Mouse (Mus musculus) thymus, adult 2 months (tissue): ENCODE data around the gene Hapln1. TPM values are rescaled to one million over a fixed set of nuclear protein-coding genes. Genes with fewer than 3 reads are reported as not detected.
A peak's percentile ranks its signal among the peaks of the same experiment; 100 is the strongest.

Experiments
- DNase-seq: peaks from one replicate; pipeline ENCODE4 v3.0.0; 2021
- H3K27ac ChIP-seq: fragments of 200-500 bp; 2 replicates; pipeline ENCODE4 v1.5.1; 2012; ENCODE audit warnings: low read length, control low read depth; ENCODE audit not compliant: control insufficient read depth, insufficient read depth
- H3K27me3 ChIP-seq: fragments of 200-500 bp; 2 replicates; pipeline ENCODE4 v1.6.1; 2012; ENCODE audit warnings: mild to moderate bottlenecking, low read length, moderate library complexity, mixed read lengths; ENCODE audit not compliant: control insufficient read depth, insufficient read depth
- H3K36me3 ChIP-seq: fragments of 200-500 bp; 2 replicates; pipeline ENCODE4 v1.6.1; 2012; ENCODE audit warnings: mild to moderate bottlenecking, low read length, moderate library complexity; ENCODE audit not compliant: control insufficient read depth, insufficient read depth
- H3K4me1 ChIP-seq: fragments of 200-500 bp; replicated peaks from 2 replicates; pipeline ENCODE4 v1.6.1; 2012; ENCODE audit warnings: low read length; ENCODE audit not compliant: control insufficient read depth, insufficient read depth
- H3K4me3 ChIP-seq: fragments of 200-500 bp; 2 replicates; pipeline ENCODE4 v1.5.1; 2012; ENCODE audit warnings: mild to moderate bottlenecking, low read length, control low read depth, moderate library complexity; ENCODE audit not compliant: control insufficient read depth, insufficient read depth
- CTCF ChIP-seq: fragments of 200-500 bp; IDR thresholded peaks from 2 replicates; pipeline ENCODE4 v1.5.1; 2012; ENCODE audit warnings: mild to moderate bottlenecking, control low read depth, low read length, moderate library complexity, borderline replicate concordance; ENCODE audit not compliant: control insufficient read depth, poor library complexity, insufficient read depth; ENCODE audit errors: extremely low read depth
- POLR2A ChIP-seq: fragments of 200-500 bp; IDR thresholded peaks from 2 replicates; pipeline ENCODE4 v1.6.1; 2012; ENCODE audit warnings: mild to moderate bottlenecking, low read length, control low read depth, moderate library complexity; ENCODE audit not compliant: control insufficient read depth, poor library complexity, insufficient read depth; ENCODE audit errors: extremely low read depth
- WGBS: fragments of 180-500 bp; shearing (Covaris S2); methylation state at CpG from one replicate; pipeline ENCODE4 v1.1.7; 2018; 5-methylcytosine and 5-hydroxymethylcytosine counted together
- polyA plus RNA-seq: library from polyadenylated mRNA; depleted of rRNA; stranded (reverse); fragments of >200 nt; gene quantifications from 2 replicates; pipeline ENCODE4 v1.2.3, GENCODE M21; 2012; rRNA removed

Gene Hapln1
- polyA plus RNA-seq, 1 experiment = 0.05 TPM

- Histone ChIP-seq H3K36me3 (no peaks in the 10 kb centered on the region), H3K4me3 (no peak overlapping the region), H3K4me1 (no peaks in the 10 kb centered on the region), H3K27me3 (no peaks in the 10 kb centered on the region), H3K27ac (no peak overlapping the region)
- DNase-seq = peak; percentile 2
- 28% methylated on average over 4 of the region's 4 CpGs for WGBS
- TF ChIP-seq POLR2A (no peak), CTCF (no peak)
These were observed 94.6 kb downstream of the Hapln1 start for GRCm38 (mm10) chr13:89634137-89634683.

DNA sequence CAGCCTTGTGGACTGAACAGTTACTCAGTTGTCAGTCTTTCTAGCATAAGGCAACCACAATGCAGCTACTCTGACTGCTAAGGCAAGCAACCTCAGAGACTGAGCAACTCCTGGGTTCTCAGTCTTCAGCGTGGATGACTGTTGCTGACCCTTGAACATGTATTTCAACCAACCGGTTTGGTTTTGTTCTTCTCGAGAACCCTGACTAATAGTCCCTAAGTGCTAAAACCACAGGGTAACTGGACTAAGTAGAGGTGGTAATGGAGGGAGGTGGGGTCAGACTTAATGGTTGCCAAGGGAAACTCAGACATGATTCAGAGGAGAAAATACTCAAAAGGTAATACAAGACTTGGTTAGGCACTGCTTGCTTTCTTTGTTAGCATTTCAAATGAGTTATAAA lies 97.4 kb downstream of the Hapln1 start:
- WGBS = 87% methylated on average over 3 of the region's 3 CpGs
- no peaks in the 10 kb centered on the region for H3K4me1 ChIP-seq
- no peak overlapping the region for H3K4me3 ChIP-seq
- DNase-seq = no peak
- TF ChIP-seq CTCF = no peak
- TF ChIP-seq POLR2A = no peak
- no peak overlapping the region for H3K27ac ChIP-seq
- no peaks in the 10 kb centered on the region for H3K36me3 ChIP-seq
- H3K27me3 ChIP-seq = no peaks in the 10 kb centered on the region

DNA sequence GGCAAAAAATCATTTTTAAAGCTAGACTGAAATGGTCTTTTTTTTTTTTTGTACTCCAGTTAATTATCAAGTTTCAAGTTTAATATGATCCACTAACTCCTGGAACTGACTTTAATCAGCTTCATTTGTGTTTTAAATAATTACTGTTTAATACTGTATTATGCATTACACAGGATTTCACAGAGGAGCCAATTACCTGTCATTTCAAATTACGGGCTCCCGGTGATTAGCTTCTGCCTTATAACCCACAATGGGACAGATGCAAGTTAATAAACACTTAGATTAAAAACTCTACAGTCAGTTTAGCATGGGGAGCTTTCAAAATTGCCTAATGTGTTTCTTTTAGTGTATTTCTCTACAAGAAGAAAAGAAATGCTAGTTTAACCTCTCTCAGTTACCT lies 106.0 kb downstream of the Hapln1 start:
- Histone ChIP-seq H3K27ac (no peak overlapping the region), H3K36me3 (no peaks in the 10 kb centered on the region), H3K27me3 (no peaks in the 10 kb centered on the region), H3K4me3 (no peak overlapping the region), H3K4me1 (no peaks in the 10 kb centered on the region)
- 93% methylated on average over 2 of the region's 2 CpGs for WGBS
- DNase-seq = no peak
- no peak for TF ChIP-seq POLR2A

DNA sequence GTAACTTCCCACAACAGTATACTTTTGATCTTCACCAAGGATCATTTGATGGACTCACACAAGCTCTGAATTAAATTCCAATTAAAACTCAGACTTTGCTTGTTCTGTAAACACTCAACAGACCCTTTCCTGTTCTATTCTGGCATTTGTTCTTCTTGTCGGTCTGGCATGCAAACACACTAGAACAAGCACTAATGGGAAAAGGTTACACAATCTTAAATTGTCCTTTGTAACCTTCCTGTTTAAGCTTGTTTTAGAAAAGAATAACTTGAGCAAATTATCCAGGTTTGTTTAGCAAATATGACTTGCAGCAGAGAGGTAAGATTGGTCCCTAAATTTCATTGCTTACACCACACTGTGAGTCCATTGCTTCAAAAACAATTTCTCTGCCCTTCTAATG lies 113.2 kb downstream of the Hapln1 start:
- Histone ChIP-seq H3K36me3 (no peaks in the 10 kb centered on the region), H3K4me1 (no peaks in the 10 kb centered on the region), H3K27ac (no peak overlapping the region), H3K4me3 (no peak overlapping the region), H3K27me3 (no peaks in the 10 kb centered on the region)
- 52% methylated on average over 1 of the region's 1 CpGs for WGBS
- TF ChIP-seq CTCF (no peak), POLR2A (no peak)
- DNase-seq = no peak

- TF ChIP-seq POLR2A (no peak), CTCF (no peak)
- WGBS = 42% methylated on average over 2 of the region's 2 CpGs
- Histone ChIP-seq H3K27me3 (no peaks in the 10 kb centered on the region), H3K36me3 (no peaks in the 10 kb centered on the region), H3K4me3 (no peak overlapping the region), H3K4me1 (no peaks in the 10 kb centered on the region), H3K27ac (no peak overlapping the region)
- no peak for DNase-seq
These were observed 113.7 kb downstream of the Hapln1 start for GRCm38 (mm10) chr13:89653279-89653678.

- no peaks in the 10 kb centered on the region for H3K4me1 ChIP-seq
- H3K4me3 ChIP-seq = no peak overlapping the region
- no peaks in the 10 kb centered on the region for H3K36me3 ChIP-seq
- 98% methylated on average over 11 of the region's 11 CpGs for WGBS
- H3K27ac ChIP-seq = no peak overlapping the region
- no peak for DNase-seq
- H3K27me3 ChIP-seq = no peaks in the 10 kb centered on the region
- no peak for TF ChIP-seq CTCF
- no peak for TF ChIP-seq POLR2A
These were observed 117.5 kb downstream of the Hapln1 start for GRCm38 (mm10) chr13:89657046-89657445.

Other genes starting within 250 kb of the Hapln1 start
- gene Vcan, start 202.7 kb downstream of the Hapln1 start, polyA plus RNA-seq = 1.4 and 2.7 TPM in 2 replicates